Mouse (Mus musculus) lung, embryonic 15.5 days (tissue): ENCODE results near the gene Ssu72. TPM values are rescaled to one million over a fixed set of nuclear protein-coding genes. Genes with fewer than 3 reads are reported as not detected.
"Not testable (repeated sequence)": the region's sequence is repeated elsewhere in the genome, so short reads cannot be mapped to it uniquely, and the experiment has no call there.

Experiments used
- ATAC-seq: fragments of 200-750 bp; cut with Nextera tagmentation; 2 replicates; pipeline ENCODE4 v1.8.0; 2017; ENCODE audit warnings: moderate number of reproducible peaks, borderline replicate concordance; ENCODE audit not compliant: low FRiP score, low TSS enrichment; ENCODE audit errors: extremely low read depth
- H3K27ac ChIP-seq: fragments of 300-500 bp; sonication (generic); 2 replicates; pipeline ENCODE4 v1.5.1; 2015; ENCODE audit warnings: moderate library complexity, mild to moderate bottlenecking, inconsistent platforms
- H3K27me3 ChIP-seq: fragments of 300-500 bp; sonication (generic); 2 replicates; pipeline ENCODE4 v1.6.1; 2015; ENCODE audit warnings: inconsistent platforms
- H3K36me3 ChIP-seq: fragments of 300-500 bp; sonication (generic); 2 replicates; pipeline ENCODE4 v1.6.1; 2015; ENCODE audit warnings: inconsistent platforms
- H3K4me1 ChIP-seq: fragments of 300-500 bp; sonication (generic); 2 replicates; pipeline ENCODE4 v1.6.1; 2015; ENCODE audit warnings: inconsistent platforms
- H3K4me2 ChIP-seq: fragments of 300-500 bp; sonication (generic); 2 replicates; pipeline ENCODE4 v1.6.1; 2015; ENCODE audit warnings: inconsistent platforms, mild to moderate bottlenecking, moderate library complexity
- H3K4me3 ChIP-seq: fragments of 300-500 bp; sonication (generic); 2 replicates; pipeline ENCODE4 v1.5.1; 2015; ENCODE audit warnings: mild to moderate bottlenecking, inconsistent platforms
- H3K9ac ChIP-seq: fragments of 300-500 bp; sonication (generic); 2 replicates; pipeline ENCODE4 v1.6.1; 2015; ENCODE audit warnings: inconsistent platforms
- H3K9me3 ChIP-seq: fragments of 300-500 bp; sonication (generic); 2 replicates; pipeline ENCODE4 v1.6.1; 2016; ENCODE audit warnings: inconsistent platforms
- WGBS: fragments of 180-500 bp; shearing (Covaris S2); methylation state at CpG from one replicate; pipeline ENCODE4 v1.1.7; 2015; 5-methylcytosine and 5-hydroxymethylcytosine counted together
- polyA plus RNA-seq: library from polyadenylated mRNA; unstranded; fragments of >200 nt; fragmentation: Nextera tagmentation; extraction: Ambion mirVana; gene quantifications from 2 replicates; pipeline ENCODE4 v1.2.1, GENCODE M21; 2015

Ssu72 gene
- polyA plus RNA-seq, 1 experiment from 2014 or later: 150 TPM

DNA sequence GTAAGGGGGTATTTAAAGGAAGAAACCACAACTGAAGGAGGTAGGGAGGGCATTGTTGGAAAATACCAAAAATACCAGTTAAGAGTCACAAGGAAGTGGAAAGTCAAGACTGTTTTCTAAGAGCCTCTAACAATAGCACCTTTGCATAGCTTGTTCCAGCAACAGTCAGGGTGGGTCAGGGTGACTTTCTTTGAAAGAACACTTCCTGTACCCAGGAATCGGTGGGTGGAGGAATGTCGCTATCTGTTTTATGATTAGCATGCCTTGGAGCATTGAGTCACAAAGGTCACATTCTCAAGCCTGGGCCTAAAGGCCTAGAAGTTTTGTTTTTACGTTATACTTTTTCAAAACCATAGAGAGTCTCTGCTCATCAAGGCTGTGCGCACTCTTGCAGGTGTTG is 16.8 kb upstream of the Ssu72 start:
- H3K9ac ChIP-seq, H3K27ac ChIP-seq, H3K4me1 ChIP-seq, H3K4me3 ChIP-seq, ATAC-seq, H3K27me3 ChIP-seq, H3K9me3 ChIP-seq, H3K4me2 ChIP-seq, H3K36me3 ChIP-seq: not testable (repeated sequence)
- 72% methylated on average over 4 of the region's 4 CpGs for WGBS

DNA sequence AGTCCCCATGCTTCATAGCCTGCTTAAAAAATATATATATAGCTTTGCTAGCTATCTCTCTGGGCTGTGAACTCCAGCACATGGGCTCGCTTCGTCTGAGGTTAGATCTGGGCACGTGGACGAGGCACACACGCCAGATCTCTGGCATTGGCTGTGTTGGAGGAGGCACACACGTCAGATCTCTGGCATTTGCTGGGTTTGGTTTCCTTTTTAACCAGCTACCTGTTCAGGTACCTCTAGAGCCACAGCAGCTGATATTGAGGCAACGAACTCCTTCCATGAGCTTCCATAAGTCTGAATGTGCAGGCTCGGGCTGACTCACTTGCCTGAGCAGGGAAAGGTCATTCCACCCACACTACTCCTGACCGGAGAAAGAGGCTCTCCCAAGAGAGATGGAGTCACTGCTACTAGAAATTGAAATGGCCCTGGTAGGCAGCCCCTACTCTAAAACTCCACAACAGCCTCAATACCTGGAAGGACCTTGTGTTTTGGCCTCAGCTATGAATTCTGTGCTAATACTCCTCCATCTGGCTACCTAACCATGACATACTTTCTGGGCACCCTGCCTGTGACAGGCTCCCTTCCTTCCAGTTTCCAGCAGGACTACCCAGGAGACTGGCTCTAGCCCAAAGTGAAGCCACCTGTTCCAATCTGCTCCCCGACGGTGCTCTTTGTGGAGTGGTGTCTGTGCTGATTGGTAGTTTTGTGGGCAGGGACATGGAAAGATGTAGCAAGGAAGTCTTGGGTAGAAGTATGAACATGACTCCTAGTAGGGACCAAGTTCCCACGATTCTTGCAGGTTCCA is 13.8 kb upstream of the Ssu72 start:
- Histone ChIP-seq H3K9ac (no peak overlapping the region), H3K4me3 (no peak overlapping the region), H3K4me2 (no peak overlapping the region), H3K36me3 (no peaks in the 10 kb centered on the region), H3K4me1 (peaks cover 13% of the 10 kb centered on the region), H3K27ac (no peak overlapping the region), H3K27me3 (peaks cover 9% of the 10 kb centered on the region; the same call in 1 of the 2 replicates), H3K9me3 (no peaks in the 10 kb centered on the region)
- WGBS: 71% methylated on average over 12 of the region's 12 CpGs
- ATAC-seq: no peak

DNA sequence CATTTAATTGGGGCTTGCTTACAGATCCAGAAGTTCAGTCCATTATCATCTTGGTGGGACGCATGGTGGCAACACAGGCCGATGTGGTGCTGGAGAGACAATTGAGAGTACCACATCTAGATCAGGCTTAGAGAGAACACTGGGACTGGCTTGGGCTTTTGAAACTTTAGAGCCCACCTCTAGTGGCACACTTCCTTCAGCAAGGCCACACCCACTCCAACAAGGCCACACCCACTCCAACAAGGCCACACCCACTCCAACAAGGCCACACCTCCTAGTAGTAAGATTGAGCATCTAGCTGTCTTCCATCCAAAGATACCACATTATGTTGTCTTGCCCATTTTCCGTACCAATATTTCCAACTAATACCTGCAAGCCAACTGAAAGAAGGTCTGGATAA is 12.2 kb upstream of the Ssu72 start:
- H3K4me2 ChIP-seq: no peak overlapping the region
- peaks cover 9% of the 10 kb centered on the region; the same call in 1 of the 2 replicates for H3K27me3 ChIP-seq
- no peak overlapping the region for H3K27ac ChIP-seq
- H3K4me3 ChIP-seq: no peak overlapping the region
- no peaks in the 10 kb centered on the region for H3K9me3 ChIP-seq
- ATAC-seq: no peak
- no peaks in the 10 kb centered on the region for H3K36me3 ChIP-seq
- WGBS: 95% methylated on average over 3 of the region's 3 CpGs
- H3K4me1 ChIP-seq: peaks cover 13% of the 10 kb centered on the region
- no peak overlapping the region for H3K9ac ChIP-seq

DNA sequence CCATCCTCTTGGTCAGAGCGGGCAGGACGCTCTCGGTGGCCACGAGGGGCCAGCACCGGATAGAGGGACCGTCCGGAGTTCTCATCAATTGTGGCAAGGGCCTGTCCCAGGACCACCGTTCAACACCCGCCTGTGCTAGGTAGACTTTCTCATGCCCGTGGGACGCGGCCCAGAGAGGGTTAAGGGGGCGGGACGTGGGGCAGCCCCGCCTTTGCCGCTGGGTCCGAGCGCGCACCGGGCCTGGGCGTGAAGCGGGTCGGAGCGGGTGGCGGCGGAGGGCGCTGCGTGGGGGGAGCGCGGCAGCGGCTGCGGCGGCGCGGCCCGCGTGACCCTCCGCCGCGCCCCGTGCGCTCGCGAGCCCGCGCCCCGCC is 10.5 kb upstream of the Ssu72 start, which contains the start of gene Fndc10:
Fndc10 (plus strand) TSS at position 232 of the 371 bp plus-strand sequence.
- Histone ChIP-seq H3K9me3 (no peaks in the 10 kb centered on the region), H3K9ac (peak within 1 kb of the TSS; percentile 53), H3K4me1 (peaks cover 13% of the 10 kb centered on the region), H3K27ac (no peak within 1 kb of the TSS), H3K27me3 (peaks cover 9% of the 10 kb centered on the region; the same call in 1 of the 2 replicates), H3K36me3 (no peaks in the 10 kb centered on the region), H3K4me2 (peak within 1 kb of the TSS; percentile 99), H3K4me3 (peak within 1 kb of the TSS; percentile 70)
- ATAC-seq: peak; percentile 82
- WGBS: under 1% methylated on average over 37 of the region's 47 CpGs

DNA sequence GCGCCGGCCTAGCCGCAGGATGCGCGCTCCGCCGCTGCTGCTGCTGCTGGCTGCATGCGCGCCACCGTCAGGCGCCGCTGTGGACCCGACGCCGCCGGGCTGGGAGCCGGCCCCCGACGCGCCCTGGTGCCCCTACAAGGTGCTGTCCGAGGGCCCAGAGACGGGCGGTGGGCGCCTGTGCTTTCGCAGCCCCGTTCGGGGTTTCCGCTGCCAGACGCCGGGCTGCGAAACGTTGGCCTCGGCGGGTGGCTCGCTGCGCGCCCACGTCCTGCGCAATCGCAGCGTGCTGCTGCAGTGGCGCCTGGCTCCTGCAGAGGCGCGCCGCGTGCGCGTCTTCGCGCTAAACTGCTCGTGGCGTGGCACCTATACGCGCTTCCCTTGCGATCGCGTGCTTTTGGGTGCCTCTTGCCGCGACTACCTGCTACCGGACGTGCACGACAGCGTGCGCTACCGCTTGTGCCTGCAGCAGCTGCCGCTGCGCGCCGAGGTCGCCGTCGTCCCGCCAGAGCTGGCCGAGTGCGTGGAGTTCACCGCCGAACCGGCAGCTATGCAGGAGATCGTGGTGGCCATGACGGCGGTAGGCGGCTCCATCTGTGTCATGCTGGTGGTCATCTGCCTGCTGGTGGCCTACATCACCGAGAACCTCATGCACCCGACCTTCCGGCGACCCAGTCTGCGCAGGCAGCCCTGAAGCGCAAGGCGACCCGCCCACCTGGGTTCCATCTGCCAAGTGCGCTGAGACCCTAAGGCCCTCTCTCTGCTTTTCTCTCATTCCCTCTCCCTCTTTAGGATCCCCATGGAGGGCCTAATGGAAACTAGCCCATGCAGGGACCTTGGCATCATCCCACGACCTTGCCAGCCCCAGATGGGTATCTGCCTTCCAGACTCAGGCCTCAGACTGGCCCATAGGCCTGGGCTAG is 9.9 kb upstream of the Ssu72 start:
- peak overlapping the region; percentile 70 for H3K4me3 ChIP-seq
- peak overlapping the region; percentile 99 for H3K4me2 ChIP-seq
- H3K9me3 ChIP-seq: no peaks in the 10 kb centered on the region
- no peaks in the 10 kb centered on the region for H3K36me3 ChIP-seq
- H3K27me3 ChIP-seq: peaks cover 9% of the 10 kb centered on the region; the same call in 1 of the 2 replicates
- peak overlapping the region; percentile 53 for H3K9ac ChIP-seq
- H3K27ac ChIP-seq: no peak overlapping the region
- WGBS: 2% methylated on average over 89 of the region's 92 CpGs
- H3K4me1 ChIP-seq: peaks cover 13% of the 10 kb centered on the region
- peak; percentile 76 for ATAC-seq

DNA sequence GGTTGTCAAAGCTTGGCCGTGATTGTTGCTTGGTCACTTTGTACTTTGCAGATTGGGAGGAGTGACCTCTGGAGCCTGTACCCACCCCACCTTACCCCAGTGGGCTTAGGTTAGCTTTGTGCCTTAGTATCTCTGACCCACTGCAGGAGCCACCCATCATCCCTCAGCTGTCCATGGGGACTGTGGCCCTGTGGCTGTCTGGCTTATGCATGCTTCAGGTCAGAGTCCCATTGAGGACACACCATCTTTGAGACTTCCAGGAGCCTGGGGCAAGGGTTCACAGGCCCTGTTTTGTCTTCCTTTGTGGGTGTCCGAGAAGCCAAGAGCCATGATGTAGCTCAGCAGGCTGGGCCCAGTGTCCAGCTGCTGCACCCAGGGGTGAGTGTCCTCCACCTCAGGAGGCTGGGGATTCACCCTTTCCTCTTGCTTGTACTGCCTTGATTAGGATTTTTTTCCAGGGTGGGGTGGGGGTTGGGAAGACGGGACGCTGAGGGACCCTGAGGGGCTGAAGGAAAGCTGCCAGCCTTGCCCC is 9.0 kb upstream of the Ssu72 start:
- no peak overlapping the region for H3K27ac ChIP-seq
- no peaks in the 10 kb centered on the region for H3K9me3 ChIP-seq
- H3K4me2 ChIP-seq: peak overlapping the region; percentile 99
- 90% methylated on average over 4 of the region's 4 CpGs for WGBS
- no peak for ATAC-seq
- peaks cover 9% of the 10 kb centered on the region; the same call in 1 of the 2 replicates for H3K27me3 ChIP-seq
- H3K4me1 ChIP-seq: peaks cover 13% of the 10 kb centered on the region
- no peaks in the 10 kb centered on the region for H3K36me3 ChIP-seq
- no peak overlapping the region for H3K9ac ChIP-seq
- peak overlapping the region; percentile 70; the same call in 1 of the 2 replicates for H3K4me3 ChIP-seq

DNA sequence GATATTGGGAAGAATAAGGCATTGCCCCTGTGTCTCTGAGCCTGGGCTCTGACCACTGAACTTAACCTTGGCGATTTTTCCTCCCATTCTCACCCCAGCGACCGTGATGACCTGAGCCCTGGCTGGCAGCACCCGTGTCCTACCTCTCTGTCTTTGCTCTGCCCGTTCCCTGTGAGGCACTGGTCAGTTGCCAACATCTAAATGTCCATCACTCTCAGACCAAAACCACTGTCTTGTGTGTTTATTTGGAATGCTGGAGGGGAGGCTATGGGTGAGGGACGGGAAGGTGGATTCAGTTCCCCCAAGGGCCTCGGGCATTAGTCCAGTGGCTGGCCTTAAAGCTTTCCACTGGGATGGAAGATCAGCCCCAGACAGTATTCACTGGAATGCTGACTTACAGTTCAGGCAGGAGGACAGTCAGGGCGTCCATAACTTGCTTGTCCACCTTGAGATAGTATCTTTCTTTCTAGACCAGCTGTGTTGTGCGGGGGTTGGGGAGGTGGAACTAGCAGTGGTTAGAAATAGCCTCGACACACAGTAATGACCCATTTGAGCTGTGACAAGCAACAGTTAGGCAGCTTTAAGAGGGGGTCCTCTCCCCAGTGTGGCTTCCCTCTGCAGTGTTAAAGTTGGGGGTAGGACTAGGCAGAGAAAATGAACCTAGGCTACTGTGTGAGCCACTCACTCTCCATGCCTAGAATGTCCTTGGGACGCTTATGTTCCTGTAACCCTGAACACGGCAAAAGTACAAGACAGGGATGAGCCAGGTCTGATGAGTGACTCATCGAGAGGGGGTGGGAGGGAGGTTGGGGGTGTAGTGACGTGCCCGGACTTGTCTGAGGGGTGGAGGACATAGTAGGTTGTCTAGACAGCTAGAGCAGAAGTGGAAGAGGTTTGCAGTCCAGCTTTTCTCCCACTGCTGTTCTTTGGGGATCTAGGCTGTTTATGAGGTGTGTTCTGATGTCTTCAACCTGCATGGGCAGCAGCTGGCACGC is 8.0 kb upstream of the Ssu72 start:
- Histone ChIP-seq H3K36me3 (no peaks in the 10 kb centered on the region), H3K4me2 (no peak overlapping the region), H3K27ac (no peak overlapping the region), H3K4me3 (no peak overlapping the region), H3K4me1 (peaks cover 13% of the 10 kb centered on the region), H3K27me3 (peaks cover 9% of the 10 kb centered on the region; the same call in 1 of the 2 replicates), H3K9me3 (no peaks in the 10 kb centered on the region), H3K9ac (no peak overlapping the region)
- ATAC-seq: no peak
- WGBS: 60% methylated on average over 16 of the region's 16 CpGs

DNA sequence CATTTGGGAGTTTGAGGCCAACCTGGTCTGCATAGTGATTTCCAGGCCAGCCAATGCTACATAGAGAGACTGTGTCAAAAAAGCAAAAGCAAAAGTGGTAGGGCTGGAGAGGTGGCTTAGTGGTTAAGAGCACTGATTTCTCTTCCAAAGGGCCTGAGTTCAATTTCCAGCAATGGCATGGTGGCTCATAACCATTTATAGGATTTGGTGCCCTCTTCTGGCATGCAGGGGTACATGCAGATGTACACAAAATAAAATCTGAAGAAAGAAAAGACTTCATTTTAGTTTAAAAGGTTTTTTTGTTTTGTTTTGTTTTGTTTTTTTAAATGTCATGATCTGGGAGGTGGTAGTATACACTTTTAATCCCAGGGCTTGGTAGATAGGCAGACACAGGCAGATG is 4.2 kb upstream of the Ssu72 start:
- H3K9ac ChIP-seq: no peak overlapping the region
- no peak for ATAC-seq

DNA sequence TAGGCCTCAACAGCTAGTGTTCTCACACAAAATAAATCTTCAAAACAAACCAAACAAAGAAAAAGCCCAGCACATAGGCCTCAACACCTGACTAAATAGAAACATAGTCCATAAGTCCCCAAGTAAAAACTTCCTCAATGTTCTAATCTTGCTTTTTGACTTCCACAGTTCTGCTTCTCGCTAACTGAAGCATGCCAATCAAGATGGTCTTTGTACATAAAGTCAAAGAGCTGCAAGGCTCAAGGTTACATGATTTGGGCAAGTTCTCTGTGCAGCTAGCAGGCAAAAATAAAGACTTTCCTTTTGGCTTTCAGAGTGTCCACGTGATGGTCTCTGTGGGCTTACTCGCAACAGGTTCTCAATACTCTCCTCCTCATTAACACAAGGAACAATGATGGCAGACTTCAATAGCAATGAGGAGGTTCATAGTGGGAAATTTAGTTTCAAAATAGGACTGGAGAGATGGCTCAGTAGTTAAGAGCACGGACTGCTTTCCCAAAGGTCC is 1.1 kb upstream of the Ssu72 start:
- no peak for ATAC-seq

More for the DNA sequence above, 4.2 kb upstream of the Ssu72 start:
- H3K4me2 ChIP-seq: no peak overlapping the region
- H3K27me3 ChIP-seq: peaks cover 3% of the 10 kb centered on the region; the same call in 1 of the 2 replicates
- H3K36me3 ChIP-seq: no peaks in the 10 kb centered on the region
- peaks cover 2% of the 10 kb centered on the region; the same call in 1 of the 2 replicates for H3K4me1 ChIP-seq
- H3K4me3 ChIP-seq: no peak overlapping the region
- H3K9me3 ChIP-seq: no peaks in the 10 kb centered on the region
- H3K27ac ChIP-seq: no peak overlapping the region

DNA sequence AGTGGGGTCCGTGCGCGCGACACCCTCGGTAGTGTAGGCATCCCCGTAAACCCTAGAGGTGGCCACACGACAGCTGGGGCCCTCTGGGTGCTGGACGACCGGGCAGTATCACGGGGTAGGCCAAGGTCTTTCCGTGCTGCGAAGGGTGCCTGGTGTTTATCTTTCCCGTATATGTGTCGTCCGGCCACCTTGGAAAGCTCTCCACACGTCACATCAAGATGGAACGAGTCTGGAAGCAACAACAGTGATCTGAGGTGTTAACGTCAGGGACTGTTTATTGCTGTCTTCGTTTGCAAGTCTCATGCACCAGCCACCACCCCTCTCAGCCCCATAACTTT is 961 bp downstream of the Ssu72 start:
- ATAC-seq: no peak; the same call in 1 of the 2 replicates
- Histone ChIP-seq H3K27me3 (no peaks in the 10 kb centered on the region), H3K4me1 (peaks cover 24% of the 10 kb centered on the region), H3K9ac (peak overlapping the region; percentile 95), H3K36me3 (no peaks in the 10 kb centered on the region), H3K27ac (peak overlapping the region; percentile 94), H3K9me3 (no peaks in the 10 kb centered on the region), H3K4me2 (peak overlapping the region; percentile 68), H3K4me3 (peak overlapping the region; percentile 89)
- WGBS: 1% methylated on average over 19 of the region's 19 CpGs

More for the DNA sequence above, 1.1 kb upstream of the Ssu72 start:
- no peaks in the 10 kb centered on the region for H3K9me3 ChIP-seq
- no peak overlapping the region for H3K9ac ChIP-seq
- no peaks in the 10 kb centered on the region for H3K36me3 ChIP-seq
- H3K4me2 ChIP-seq: 0 out of 2 replicates have a peak overlapping the region, but pooled peaks have one; percentile 68
- 93% methylated on average over 4 of the region's 4 CpGs for WGBS
- no peaks in the 10 kb centered on the region for H3K27me3 ChIP-seq
- H3K4me3 ChIP-seq: no peak overlapping the region
- H3K27ac ChIP-seq: no peak overlapping the region
- peaks cover 9% of the 10 kb centered on the region for H3K4me1 ChIP-seq
